Mouse (Mus musculus) CH12.LX (cell line): ENCODE results near the gene Il1r2.

Source experiments
- CHD1 ChIP-seq: IDR thresholded peaks from 2 replicates; pipeline ENCODE4 v1.6.1; 2012; ENCODE audit warnings: low read depth, low read length, improper control_type of control experiment, inconsistent platforms
- USF2 ChIP-seq: conservative IDR thresholded peaks from 2 replicates; pipeline ENCODE4 v1.6.1; 2011; ENCODE audit warnings: low read depth, low read length, improper control_type of control experiment

GRCm38 (mm10) chr1:40081041-40081440 lies 7.2 kb downstream of the Il1r2 start:
- TF ChIP-seq USF2 (no peak), CHD1 (no peak)
